Mouse (Mus musculus) spleen, postnatal 36 days (tissue): ENCODE results near the gene Wdr6.

Experiments used
- DNase-seq, 2 experiments: peaks; one replicate each; pipeline ENCODE4 v3.0.0; 2022; ENCODE audit warnings: low spot score in 2 of 2, mixed read lengths in 1 of 2

The Wdr6 gene

GRCm38 (mm10) chr9:108573774-108574690 is 4.5 kb downstream of the Wdr6 start:
- DNase-seq, result peak; percentile 53 to 57

GRCm38 (mm10) chr9:108572321-108572720 is 6.2 kb downstream of the Wdr6 start:
- DNase-seq, result no peak

DNA sequence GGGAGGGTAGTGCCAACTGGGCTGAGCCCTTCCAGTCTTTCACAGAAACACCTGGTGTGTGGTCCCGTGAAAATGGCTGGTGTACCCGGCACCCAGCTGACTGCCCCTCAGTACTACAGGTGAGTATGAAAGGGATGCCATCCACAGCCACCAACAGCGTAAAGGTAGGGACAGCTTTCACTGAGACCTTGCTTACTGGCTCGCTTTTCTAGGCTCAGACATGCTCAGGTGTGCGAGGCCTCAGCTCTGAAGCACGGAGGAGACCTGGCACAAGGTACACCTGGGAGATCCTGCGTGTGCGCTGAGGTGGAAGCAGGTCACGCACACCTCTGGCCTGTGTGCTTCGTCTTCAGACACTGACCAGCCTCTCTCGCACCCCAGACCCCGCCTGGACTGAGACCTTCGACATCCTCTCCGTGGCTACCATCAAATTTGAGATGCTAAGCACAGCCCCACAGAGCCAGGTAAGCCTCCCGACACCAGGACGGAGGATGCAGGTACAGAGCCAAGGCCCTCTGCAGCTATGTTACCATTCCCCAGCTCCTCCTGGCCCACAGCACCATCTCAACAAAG is 7.1 kb downstream of the Wdr6 start:
- no peak for DNase-seq

DNA sequence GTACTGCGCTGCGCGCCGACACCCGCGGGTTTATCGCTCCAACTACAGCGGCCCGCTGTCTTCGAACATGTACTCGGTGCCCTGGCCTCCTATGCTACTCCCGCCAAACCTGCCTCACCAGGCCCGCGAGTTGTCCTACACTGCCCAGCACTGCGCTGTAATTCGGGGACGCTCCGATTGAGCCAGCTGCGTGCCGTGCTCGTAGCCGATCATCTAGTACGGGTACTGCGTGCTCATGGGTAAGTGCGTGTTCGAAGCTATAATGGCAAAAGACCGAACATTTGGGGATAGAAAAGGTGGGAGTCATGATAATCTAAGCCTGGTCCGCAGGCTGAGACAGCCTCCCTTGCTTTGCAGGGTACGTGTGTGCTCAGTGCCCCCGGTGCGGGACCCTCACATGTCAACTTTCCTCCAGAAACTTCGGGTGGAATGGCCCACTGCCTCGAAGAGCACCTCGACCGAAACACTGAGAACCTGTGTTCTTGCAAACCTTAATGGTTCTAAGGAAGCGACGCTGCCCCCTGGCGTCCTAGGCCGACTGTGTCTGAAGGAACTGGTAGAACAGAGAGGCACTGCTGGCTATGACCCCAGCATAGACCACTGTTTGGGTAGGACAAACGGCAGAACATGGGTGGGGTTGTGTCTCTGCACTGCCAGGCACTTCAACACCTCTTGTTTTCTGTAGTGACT is 8.2 kb downstream of the Wdr6 start:
- DNase-seq, result peak; percentile 81 to 87

GRCm38 (mm10) chr9:108569381-108570206 is 8.9 kb downstream of the Wdr6 start, which contains the start of gene Dalrd3:
Gene Dalrd3 (plus strand): TSS chr9:108569886.
- DNase-seq, result peak; percentile 92 to 94

GRCm38 (mm10) chr9:108568511-108568921 is 10.0 kb downstream of the Wdr6 start:
- peak; percentile 42 to 58 for DNase-seq

DNA sequence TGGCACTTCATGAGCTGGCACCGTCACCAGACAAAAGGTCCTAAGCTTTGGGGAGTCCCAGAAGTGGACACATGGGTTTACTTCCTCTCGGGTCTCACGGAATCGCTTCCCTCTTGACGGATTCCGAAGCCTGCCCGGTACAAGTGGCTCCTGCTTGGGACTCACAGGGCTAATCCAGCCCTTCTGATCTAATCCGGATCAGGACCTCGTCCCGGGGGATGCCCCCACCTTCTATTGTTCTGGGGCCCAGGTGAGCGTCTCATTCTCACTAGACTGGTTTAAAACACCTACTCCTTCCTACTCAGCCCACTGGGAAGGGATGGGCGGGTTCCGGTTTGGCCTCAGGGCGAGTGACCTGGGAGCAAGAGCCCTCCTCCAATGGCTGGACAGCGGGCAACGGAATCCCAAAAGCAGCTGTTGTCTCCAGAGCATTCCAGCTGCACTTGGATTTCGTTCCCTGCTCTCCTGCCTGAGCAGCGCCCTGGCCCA is 10.6 kb downstream of the Wdr6 start:
- peak; percentile 32 to 49 for DNase-seq

- peak; percentile 94 to 96 for DNase-seq
Observed at GRCm38 (mm10) chr9:108566815-108567776, 11.4 kb downstream of the Wdr6 start, which contains the start of gene Ndufaf3. Gene Ndufaf3 (minus strand): TSS chr9:108567434.

DNA sequence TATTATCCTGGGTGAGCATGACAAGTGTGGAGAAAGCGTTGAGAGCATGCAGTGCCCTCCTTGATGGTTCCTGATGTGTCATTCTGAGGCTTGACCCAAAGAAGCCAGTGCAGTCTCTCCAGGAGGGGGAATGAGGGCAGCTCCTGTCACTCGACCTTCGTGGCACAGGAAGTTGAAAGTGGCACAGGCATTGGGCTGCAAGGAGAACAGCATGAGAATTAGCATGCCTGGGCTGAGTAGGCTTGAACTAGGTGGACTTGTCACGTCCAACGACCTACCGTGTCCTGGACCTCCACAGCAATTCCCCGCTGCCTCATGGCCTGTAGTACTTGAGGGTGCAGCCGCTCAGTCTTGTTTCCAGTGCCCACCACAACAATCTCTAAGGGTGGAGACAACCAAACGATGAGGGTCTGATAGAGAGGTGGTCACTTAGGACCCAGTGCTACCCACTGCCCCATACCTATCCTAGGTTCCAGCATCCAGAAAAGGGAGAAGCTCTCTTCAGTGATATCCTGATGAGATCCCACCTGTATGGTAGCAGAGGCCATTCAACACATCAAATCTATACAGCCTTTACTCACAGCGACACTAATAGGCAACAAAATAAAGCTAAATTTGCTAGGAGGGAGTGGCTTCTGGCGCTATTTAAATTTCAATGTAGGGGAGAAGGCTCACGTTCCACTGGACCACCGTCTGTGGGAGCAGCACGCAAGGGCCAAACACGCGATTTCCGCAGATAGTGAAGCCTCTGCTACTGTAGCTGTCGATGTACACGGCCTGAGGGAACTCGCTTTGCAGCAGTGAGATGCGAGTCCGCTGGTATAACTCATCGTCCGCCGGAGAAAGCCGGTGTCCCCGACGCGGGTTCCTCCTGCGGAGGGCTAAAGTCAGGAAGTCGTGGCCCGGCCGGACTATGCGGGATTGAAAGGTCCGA is 12.4 kb downstream of the Wdr6 start:
- DNase-seq, result no peak

- no peak for DNase-seq
Observed at GRCm38 (mm10) chr9:108564131-108564530, 14.4 kb downstream of the Wdr6 start.

DNA sequence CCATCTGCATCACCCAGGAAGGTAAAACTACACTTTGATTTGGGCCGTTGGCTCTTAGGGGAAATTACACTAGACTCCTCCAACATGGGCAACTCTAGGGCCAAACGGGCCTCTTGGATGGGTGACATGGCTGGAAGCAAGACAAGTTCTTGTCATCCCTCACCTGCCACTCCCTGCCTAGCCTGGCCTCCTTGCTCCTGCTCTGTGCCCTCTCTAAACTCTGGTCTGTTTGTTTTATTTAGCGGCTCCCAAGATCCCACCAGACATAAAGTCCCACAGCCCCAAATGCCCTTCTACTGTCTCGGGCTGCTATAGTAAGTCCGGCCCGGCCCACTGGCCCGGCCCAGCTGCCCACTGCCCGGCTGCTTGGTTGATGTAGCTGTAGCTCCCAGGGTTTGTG is 14.9 kb downstream of the Wdr6 start:
- no peak for DNase-seq

DNA sequence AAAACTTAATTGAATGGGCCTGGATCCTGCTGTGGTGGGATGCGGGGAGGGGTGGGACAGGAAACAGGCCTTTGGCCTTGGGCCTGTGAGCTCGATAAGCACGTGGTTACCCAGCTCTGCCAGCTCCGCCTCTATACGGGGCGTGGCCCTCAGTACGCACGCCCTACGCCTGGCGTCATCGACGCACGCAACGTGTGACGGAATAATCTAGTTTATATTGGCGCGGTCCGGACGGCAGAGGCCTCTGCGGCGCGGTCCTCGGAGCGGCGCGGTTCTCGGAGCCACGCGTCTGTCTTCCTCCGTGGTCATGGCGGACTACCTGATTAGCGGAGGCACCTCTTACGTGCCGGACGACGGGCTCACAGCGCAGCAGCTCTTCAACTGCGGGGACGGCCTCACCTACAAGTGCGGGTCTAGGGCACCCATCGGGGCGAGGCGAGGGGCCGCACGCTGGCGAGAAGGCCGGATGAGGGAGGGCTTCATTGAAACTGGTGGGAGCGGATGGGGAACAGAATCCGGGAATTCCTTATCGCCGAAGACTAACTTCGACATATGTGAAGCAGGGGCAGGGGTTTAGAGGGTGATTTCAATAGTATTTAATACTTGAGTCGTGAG is 18.2 kb downstream of the Wdr6 start, which contains the start of gene Impdh2:
Gene Impdh2, plus strand, starts transcription at position 60 of the 615 bp plus-strand sequence.
- peak; percentile 94 to 96 for DNase-seq

DNA sequence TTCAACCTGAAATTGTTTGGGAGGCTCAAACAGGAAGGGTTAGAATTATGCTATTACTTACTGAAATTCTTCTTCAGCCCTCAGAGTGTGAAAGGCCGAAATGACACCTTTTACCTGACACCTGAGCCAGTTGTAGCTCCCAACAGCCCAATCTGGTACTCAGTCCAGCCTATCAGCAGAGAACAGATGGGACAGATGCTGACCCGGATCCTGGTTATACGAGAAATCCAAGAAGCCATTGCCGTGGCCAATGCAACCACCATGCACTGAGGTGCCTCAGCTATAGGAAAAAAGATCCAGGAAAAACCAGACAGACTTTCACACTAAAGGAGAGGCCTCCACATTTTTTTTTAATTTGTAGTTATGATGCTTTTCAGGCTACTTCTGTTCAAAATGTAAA is 19.4 kb downstream of the Wdr6 start:
- no peak for DNase-seq

DNA sequence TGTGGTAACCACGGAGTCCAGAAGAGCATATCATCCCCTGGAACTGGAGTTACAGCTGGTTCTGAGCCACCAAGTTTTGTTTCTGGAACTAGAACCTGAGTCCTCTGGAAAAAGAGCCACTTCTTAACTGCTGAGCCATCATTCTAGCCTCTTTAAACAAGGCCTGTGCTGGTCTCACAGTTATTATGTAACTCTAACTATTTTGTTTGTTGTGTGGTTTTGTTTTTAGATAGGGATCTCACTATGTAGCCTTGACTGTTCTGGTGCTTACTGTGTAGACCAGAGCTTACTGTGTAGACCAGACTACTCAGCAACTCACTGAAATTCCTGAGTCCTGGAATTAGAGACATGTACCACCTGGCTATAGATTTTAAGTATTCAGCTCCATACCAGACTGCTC is 31.7 kb downstream of the Wdr6 start:
- no peak for DNase-seq

- DNase-seq, result no peak
Observed at GRCm38 (mm10) chr9:108545986-108546385, 32.6 kb downstream of the Wdr6 start.

DNA sequence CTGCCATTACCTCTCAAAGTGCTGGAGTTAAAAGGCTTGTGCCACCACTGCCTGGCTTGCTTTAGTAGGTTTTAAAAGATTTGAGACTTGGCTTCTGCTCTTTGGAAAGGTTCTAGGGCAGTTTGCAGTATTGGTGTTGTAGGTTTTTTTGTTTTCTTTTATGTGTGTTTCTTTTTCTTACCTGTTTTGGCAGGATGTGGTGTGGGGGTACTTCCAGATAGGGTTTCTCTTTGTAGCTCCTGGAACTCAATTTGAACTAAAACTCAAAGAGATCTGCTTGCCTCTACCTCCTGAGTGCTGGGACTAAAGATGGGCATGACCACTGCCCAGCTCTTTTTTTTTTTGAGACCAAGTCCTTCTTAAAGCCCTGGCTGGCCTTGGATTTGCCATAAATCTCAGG is 37.7 kb downstream of the Wdr6 start:
- no peak for DNase-seq

- no peak for DNase-seq
Observed at GRCm38 (mm10) chr9:108531496-108531895, 47.0 kb downstream of the Wdr6 start.

GRCm38 (mm10) chr9:108530954-108531353 is 47.6 kb downstream of the Wdr6 start:
- no peak for DNase-seq
